Mouse (Mus musculus): ENCODE measurements around the gene Ap4b1.
"Not testable (repeated sequence)": the region's sequence is repeated elsewhere in the genome, so short reads cannot be mapped to it uniquely, and the experiment has no call there.

The Ap4b1 gene

DNA sequence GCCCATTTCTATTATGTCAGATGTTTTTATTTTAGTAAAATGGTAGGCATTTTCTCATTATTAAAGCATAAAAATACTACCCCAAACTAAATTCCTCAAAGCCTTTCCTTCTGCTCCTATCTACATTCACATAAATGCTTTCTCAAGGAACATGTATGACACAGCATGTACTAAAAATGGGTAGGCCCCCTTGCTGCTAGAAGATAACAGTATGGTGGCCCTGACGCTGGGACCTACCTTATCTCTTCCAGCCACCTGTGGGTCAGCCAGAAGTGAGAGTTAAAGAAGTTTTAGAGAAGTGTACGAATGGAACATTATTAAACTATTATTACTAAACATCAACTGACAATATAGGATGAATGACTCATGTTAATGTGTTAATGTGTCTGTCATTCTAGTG is 9.8 kb upstream of the Ap4b1 start:
- no peak for DNase-seq (ENCODE audit: low spot score in 2 of 2)

DNA sequence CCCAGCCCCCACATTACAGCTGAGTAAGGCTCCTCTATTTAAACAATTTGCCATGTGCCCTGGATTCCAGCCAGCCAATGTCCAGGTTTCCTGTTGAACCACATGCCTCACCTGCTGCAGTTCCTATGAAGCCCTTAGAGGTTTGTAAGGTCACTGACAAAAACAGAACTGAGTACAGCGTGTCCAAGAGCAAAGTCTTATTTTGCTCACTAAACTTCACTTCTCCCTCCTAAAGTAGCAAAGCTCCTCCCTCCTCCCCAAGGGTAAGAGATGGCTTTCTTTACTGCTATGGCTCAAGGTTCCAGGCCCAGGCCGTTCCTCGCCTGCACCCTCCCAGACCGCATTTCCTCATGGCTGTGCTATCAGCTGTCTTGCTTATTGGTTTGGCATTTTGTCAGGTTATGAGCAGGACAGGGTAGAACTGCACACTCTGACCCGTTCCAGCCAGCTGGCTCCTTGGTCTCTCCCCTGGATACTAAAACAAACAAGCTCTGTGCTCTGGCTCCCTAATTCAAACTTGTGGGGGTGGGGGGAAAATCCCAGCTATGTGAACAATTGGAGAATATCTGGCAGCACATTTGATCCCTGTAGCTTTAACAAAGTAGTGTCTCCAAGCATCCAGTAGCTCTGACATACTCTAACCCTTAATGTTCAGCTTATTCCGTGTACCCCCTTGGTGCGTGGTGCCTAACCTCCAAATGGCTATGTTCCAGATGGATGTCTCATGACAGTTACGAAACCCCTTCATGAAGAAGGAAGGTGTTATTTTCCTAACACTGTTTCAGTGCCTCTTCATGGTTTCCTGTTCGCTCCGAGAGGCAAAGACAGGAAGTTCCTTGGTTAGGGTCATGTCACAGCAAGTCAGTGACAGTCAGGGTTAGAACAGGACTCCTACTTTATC is 7.4 kb upstream of the Ap4b1 start:
- DNase-seq (ENCODE audit: low spot score in 2 of 2), result peak in 1 of 2 experiments; percentile 72

DNA sequence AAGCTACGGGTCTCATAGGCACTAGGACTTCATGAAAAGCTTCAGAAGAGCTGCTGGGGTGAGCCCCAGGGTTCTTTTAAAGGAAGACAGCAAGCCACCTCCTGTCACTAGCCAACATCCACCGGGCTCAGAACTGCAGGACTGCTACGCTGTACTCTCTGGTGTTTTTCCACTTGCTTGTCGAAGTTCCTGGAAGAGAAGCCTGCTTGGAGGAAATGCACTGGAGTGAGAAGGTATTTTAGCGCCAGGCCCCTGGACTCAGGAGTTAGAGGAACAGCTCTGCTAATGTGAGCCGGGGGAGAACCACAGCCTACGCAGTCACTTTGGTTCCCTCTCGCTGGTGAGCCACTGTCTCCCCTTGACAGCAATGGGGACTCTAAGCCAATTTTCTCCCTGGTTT is 6.5 kb upstream of the Ap4b1 start:
- no peak for DNase-seq (ENCODE audit: low spot score in 2 of 2)

DNA sequence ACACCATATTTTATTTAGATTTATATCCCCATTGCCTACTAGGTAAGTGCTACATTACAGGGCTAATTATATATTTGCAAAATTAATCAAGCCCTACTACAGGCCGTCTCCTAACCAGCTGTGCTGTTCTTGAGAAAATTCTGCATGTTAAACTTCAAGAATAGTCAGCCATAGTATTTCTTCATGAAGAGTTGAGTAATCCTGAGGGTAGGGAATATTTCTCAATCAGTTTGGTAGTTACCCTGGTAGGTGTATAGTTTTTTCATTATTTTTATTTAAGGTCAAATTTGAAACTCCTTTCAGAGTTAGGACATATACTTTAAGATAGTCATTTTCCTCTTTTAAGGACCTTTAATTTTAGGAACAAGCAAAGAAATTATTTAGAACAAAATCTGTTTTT is 3.6 kb upstream of the Ap4b1 start:
- DNase-seq (ENCODE audit: low spot score in 2 of 2), result no peak

DNA sequence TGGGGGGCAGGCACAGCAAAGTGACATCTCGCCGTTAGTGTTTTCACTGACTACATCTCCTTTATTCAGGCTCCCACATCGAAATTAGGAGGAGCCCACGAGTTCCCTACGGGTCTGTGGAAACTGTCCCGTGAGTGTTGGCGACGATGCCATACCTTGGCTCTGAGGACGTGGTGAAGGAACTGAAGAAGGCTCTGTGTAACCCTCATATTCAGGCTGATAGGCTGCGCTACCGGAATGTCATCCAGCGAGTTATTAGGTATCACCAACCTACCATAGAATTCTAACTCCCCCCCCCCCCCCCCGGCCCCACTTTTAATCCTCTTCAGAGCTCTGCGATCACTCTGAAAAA is 455 bp downstream of the Ap4b1 start:
- DNase-seq (ENCODE audit: low spot score in 2 of 2), result no peak

DNA sequence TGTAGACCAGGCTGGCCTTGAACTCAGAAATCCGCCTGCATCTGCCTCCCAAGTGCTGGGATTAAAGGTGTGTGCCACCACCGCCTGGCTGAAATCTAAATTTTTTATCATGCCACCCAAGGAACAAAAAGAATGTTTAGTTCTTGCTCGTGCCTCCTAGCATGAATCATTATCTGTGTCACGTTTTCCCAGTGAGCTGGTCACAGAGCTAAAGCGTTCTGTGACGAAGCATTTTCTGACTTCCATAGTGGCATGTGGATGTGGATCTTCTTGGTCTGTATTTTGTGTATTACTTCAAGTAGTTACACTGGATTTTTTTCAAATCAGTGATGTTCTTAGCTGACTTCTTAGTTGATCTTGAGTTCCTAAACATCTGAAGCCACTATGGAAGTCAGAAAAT is 1.6 kb downstream of the Ap4b1 start:
- no peak for DNase-seq (ENCODE audit: low spot score in 2 of 2)

DNA sequence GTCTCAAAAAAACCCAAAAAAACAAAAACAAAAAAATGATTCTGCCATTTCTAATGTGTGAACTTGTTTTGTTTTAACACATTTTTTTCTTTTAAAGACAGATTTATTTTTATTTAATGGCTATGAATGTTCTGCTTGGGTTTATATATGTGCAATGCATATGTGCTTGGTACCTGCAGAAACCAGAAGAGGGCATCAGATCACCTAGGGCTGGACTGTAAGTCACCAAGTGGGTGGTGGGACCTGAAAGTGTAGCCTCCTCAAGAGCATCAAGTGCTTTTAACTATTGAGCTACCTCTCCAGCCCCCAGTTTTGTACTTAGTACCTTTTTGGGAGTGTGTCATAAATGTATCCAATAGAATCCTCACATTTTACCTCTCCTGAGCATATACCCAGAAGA is 18.2 kb downstream of the Ap4b1 start:
- no peak for DNase-seq (ENCODE audit: low spot score in 2 of 2)

DNA sequence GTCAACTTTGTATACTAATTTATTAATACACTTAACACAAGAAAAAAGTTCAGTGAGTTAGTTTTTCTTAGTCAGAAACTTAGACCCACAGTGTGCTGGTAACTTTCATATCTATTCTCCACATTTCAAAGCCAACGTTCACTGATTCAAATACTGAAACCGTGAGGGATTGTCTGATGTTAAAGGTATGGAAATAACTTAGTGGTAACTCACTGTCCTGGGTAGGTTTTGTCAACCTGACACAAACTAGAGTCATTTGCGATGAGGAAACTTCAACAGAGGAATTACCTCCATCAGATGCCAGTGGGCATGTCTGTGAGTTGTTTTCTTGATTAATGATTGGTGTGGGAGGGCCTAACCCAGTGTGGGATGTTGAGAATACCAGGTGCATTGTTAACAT is 19.7 kb downstream of the Ap4b1 start:
- no peak for DNase-seq (ENCODE audit: low spot score in 2 of 2)

DNA sequence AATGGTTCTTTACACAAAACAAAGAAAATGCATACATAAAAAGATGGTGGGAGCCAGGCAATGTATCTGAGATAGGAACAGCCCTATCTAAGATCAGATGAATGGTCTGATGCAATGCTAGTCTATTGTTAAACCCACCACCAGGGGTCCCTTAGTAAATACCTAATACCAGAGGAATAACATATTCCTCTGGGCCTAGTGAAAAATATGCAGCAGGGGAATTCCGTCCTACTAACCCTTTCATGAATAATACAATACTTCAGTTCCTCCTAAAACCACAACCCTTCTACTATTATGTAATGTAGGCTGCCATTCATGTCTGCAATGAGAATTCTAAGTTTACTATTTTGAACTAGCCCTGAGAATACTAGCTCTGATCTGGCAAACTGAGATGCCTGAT is 21.4 kb downstream of the Ap4b1 start:
- DNase-seq (ENCODE audit: low spot score in 2 of 2), result not testable (repeated sequence)

DNA sequence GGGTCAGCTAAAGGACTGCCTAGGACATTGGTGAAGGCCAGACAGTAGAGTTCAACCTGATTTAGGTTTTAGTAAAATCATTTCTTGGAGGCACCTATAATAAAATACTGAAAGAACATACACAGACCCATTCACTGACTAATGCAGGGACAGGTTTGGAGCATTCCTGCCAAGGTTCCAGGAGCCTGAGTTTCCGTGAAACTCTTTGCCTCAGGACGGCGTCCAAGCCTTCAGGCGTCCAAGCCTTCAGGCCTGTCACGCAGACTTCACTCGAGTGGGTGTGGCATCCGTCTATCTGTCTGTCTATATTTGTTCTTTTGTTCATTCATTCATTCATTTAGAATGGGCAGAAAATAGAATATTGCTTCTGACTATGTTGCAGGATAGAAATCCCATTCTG is 21.8 kb downstream of the Ap4b1 start:
- DNase-seq (ENCODE audit: low spot score in 2 of 2), result no peak

DNA sequence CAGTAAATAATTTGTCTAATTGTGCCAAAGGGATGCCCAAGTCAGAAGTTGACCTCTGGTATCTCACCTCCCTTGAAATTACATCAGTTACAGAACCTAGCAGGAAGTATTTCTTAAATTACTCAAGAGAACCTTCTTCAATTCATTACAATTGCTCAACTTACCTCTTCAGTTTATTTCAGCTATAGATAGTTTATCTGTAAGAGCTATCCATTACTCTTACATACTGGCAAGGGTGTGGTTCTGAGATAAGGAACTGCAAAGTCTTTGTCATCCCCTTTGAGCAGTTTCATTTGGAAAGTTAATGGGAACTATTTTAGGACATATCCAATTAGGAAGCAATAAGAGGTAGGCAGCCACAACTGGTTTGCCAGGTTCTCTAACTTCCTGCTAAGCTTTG is 23.1 kb downstream of the Ap4b1 start, which contains the start of gene Bcl2l15:
Bcl2l15 (plus strand) TSS at position 176 of the 400 bp plus-strand sequence.
- DNase-seq (ENCODE audit: low spot score in 2 of 2), result no peak

DNA sequence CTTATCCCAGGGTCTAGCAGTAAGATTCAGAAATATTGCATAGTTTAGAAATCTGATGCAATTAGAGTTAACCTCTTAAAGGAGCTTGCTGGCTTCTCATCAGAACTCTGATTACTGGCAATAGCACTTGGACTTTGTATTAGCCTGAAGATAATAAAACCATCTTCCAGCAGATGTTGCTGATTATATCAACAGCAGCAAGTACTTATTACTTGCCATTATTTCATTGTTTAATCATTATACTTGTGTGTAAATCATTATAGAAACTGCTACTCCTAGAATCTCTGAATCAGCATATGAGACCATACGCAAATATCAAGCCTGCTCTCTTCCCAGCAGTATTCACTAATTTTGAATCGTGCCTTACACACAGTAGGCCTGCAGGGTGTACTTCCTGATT is 24.7 kb downstream of the Ap4b1 start:
- no peak for DNase-seq (ENCODE audit: low spot score in 2 of 2)

DNA sequence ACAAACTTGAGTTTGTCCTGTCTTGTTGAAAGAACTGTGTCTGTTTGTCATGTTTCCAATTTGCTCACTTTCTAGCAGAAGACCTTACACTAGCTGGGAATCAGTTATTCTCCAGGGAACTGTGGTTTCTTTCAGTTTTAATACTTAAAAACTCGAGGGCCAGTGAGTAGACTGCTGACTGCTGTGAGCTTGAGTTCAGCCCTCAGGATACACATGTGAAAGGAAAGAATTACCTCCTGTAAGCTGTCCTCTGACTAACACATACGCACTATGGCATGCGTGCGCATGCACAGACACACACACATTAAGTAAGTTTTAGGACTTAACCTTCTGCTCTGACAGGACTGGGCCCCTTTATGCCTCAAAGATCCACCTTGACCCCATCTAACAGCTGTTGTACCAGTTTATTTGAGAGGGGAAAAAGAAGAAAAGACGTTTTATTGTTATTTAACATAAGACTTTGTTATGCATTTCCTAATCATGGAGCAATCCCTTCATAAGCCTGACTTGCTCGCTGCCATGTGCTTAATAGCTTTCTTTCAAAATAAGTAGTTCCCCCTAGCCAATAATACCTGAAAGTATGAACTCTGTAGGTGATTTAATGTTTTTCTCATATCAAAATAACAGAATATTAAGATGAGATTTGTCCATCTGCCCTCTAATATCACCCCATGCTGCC is 26.1 kb downstream of the Ap4b1 start:
- no peak for DNase-seq (ENCODE audit: low spot score in 2 of 2)

DNA sequence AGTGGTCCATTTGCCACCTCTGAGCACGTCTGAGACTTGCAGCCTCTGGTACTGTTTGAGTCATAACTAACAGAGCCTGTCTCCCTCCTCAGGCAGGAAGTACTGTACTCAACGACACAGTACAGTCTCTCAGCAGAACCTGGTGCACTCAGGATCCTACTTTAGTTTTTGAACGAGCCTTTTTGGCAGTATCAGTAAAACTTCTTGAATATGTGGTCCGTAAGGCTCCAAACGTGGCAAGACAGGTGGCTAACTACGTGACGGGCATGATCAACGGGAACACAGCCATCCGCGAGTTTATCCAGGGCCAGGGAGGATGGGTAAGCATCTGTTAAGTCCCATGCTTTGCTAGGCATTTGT is 26.6 kb downstream of the Ap4b1 start:
- no peak for DNase-seq (ENCODE audit: low spot score in 2 of 2)

DNA sequence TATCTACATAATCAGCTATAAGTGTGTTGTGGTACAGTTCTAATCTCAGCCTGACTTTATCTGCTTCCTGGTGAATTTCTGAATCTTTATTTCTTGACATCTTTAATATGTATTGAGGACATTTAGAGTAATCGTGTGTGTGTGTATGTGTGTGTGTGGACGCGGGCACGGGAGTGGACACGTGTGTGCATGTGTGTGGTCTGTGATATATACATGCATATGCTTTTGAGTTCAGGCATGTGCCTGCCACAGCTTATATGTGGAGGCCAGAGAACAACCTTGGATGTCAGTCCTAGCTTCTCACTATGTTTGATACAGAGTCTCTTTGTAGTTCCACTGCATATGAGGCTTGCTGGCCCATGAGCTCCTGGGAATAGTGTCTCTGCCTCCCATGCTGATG is 27.1 kb downstream of the Ap4b1 start:
- no peak for DNase-seq (ENCODE audit: low spot score in 2 of 2)

DNA sequence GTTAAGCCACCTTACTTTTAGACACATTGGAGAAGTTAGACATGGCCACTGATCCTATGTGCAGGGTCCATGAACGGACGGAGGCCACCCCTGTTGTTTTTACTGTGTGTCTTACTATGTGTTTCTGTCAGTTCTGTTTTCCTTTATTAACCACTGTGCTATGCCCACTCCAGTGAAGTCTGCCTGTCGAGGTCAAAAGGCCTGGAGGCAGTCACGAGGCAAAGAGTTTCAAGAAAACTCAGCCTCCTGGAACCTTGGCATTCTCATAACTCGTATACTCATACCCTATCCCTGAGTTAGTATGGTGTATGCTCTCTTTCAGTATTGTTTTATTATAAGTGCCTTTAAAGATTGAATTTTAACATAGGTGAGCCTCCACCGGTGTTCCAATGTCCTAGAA is 30.4 kb downstream of the Ap4b1 start:
- DNase-seq (ENCODE audit: low spot score in 2 of 2), result no peak

DNA sequence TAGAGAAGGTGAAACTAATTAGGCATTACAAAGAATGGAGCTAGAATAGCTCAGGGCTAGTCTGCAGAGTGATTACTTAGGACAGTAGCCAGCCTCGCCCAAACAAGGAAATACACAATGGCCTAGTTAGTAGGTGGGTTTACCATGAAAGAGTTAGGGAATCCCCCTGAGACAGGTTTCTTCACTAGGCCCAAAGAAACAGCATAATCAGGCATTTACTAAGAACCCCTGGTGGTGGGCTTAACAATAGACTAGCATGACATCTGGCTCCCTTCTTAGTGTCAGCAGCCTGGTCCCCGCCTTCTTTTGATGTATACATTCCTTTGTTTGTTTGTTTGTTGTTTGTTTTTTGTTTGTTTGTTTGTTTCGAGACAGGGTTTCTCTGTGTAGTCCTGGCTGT is 30.9 kb downstream of the Ap4b1 start:
- not testable (repeated sequence) for DNase-seq (ENCODE audit: low spot score in 2 of 2)

DNA sequence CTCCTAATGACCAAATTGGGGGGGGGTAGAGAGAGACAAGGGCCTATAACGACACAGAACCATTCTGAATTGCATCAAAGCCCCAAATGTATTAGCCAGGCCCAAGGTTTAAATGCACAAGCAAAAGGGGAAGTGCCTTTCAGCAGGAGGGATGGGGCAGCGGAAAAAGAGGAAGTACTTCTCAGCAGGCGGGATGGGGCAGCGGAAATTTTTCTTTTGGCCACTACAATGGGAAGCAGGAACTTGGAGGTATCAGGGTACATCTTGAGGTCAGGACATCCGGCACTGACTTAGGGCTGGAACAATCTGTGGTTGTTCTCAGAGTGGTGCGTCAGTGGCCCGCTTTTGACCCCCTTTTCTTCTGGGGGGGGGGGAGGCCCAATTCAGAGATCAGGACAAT is 31.6 kb downstream of the Ap4b1 start:
- not testable (repeated sequence) for DNase-seq (ENCODE audit: low spot score in 2 of 2)

DNA sequence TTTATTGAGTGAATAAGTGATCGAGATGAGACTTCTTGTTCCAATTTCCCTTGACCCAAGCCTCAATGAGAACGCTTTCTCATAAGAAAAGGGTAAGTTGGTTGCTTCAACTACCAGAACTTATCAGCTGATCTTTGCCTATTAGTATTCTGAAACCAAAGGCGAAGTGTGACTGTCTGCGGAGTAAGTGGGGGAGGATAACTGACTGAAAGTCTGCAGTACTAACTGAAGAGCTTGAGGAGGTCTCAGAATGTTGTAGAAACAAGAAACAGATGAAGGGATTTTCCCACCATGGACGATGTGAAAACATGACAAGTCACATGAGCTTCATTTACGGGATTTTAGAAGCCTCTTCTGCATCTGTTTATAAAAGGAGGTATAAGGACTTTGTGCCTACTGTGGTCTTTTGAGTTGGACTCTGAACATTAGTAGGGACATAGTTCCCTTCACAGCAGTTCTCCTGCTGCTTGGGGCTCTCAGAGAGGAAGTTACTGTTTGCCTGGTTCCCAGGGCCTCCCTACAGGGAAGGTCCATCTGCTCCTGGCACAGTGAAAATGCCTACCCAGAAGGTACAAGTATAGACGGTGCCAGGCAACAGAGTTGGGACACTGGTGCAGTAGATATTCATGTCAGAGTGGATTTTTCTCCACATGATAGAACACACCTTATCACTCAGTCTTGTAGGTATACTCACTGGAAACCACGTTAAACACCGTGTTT is 41.5 kb downstream of the Ap4b1 start:
- DNase-seq (ENCODE audit: low spot score in 2 of 2), result no peak

DNA sequence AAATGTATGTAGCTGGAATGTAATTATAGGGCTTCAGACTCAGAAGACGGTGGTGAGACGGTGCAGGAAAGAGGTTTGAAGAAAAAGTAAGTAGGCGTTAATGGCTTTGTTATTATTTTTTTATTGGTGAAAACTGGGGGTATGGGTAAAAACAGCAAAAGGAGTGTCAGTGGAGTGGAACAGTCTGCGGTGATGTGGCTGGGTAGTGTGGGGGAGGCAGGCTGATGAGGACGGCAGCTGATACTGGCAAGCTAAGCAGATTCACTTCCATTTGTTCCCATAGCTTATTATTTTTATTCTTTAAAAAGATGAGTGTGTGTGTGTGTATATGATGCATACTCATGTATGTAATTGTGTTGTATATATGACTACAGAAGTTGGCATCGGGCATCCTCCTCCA is 42.2 kb downstream of the Ap4b1 start:
- DNase-seq (ENCODE audit: low spot score in 2 of 2), result no peak

DNA sequence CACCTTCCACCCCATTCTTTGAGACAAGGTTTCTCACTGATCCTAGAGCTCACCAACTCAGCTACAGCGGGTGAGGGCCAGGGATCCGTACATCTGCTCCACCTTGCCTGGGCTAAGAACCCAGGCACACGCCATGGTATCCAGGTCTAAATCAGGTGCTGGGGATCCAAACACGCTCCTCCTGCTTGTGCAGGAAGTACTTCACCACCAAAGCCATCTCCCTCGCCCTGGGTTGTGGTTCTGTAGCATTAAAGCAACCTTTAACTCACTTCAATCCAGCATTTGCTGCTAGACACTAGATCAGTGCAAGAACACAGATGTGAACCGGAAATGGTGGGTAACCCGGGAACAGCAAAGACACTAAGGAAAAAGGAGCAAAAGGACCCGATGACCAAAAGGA is 42.6 kb downstream of the Ap4b1 start:
- no peak for DNase-seq (ENCODE audit: low spot score in 2 of 2)

DNA sequence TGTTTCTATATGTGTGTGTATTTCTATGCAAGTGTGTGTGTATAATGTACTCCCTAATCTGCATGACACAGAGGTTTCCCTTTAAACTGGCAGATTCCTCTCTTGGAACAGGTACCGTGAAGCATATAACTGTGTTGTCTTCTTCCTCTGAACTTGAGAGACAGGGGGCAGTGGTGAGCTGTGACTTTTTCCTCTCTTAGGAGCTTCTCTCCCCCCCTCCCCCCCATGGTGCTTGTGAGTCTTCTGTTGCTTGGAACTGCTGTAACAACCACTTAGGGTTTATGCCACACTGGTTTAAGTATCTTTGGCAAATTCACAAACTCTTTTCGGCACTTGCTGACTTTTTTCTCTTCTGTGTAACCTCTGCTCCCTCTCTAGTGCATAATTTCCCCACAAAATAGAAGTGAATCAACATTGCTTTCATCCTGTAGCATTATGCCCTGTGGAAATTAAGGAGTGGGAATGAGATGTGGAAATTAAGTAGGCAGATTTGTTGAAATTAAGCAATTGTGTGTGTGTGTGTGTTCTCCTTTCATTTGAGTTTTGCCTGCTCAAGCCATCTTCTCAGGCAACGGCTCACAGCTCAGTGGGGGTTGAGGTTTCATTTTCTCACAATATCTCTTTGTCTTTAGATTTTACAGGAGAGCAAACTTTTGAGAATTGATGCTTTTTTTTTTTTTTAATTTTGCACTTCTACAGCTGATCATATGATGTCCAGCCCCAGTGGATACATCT is 43.4 kb downstream of the Ap4b1 start:
- DNase-seq (ENCODE audit: low spot score in 2 of 2), result no peak
